In genomic region chr2:30463904-30464330, GRCm38 (mm10) we compare ENCODE assay signal across 8 mouse cellular contexts. TPM values are rescaled to one million over a fixed set of nuclear protein-coding genes. Genes with fewer than 3 reads are reported as not detected.
DNase-seq lines count a peak whose midpoint lies in the region; ATAC-seq and TF ChIP-seq lines count a peak whose summit lies in the region.

No protein-coding gene starts in this region.

- ATAC-seq in embryonic facial prominence, embryonic 12.5 days (ENCODE audit: insufficient number of reproducible peaks, insufficient read depth, low FRiP score, low TSS enrichment): peak; percentile 61
- ATAC-seq in heart, embryonic 12.5 days (ENCODE audit: insufficient number of reproducible peaks, low FRiP score): peak; percentile 88
- ATAC-seq in kidney, embryonic 15.5 days (replicated peaks; ENCODE audit: low FRiP score): peak; percentile 87
- peak; percentile 95 for ATAC-seq in neutrophil, adult 5-6 weeks (ENCODE audit: extremely low read depth, insufficient number of reproducible peaks, low FRiP score, poor library complexity, severe bottlenecking)

- no peaks in the 10 kb centered on the region for H3K9me3 ChIP-seq in embryonic facial prominence, embryonic 12.5 days
- H3K9me3 ChIP-seq in heart, embryonic 12.5 days (replicated peaks): peaks cover 4% of the 10 kb centered on the region
- H3K9me3 ChIP-seq in kidney, embryonic 15.5 days (replicated peaks): no peaks in the 10 kb centered on the region

- H3K9ac ChIP-seq in embryonic facial prominence, embryonic 12.5 days: no peak overlapping the region
- H3K9ac ChIP-seq in heart, embryonic 12.5 days: peak overlapping the region; percentile 48
- H3K9ac ChIP-seq in kidney, embryonic 15.5 days: peak overlapping the region; percentile 25

- H3K4me3 ChIP-seq in embryonic facial prominence, embryonic 12.5 days: peak overlapping the region; percentile 19
- H3K4me3 ChIP-seq in heart, embryonic 12.5 days: peak overlapping the region; percentile 36
- H3K4me3 ChIP-seq in kidney, embryonic 15.5 days (replicated peaks): peak overlapping the region; percentile 37
- peak overlapping the region; percentile 48 for H3K4me3 ChIP-seq in lung, adult 2 months (replicated peaks; ENCODE audit: extremely low read depth, low read depth, low read length)

- 5% methylated on average over 9 of the region's 9 CpGs for WGBS in embryonic facial prominence, embryonic 12.5 days
- 2% methylated on average over 9 of the region's 9 CpGs for WGBS in heart, embryonic 12.5 days
- WGBS in kidney, embryonic 15.5 days: 3% methylated on average over 9 of the region's 9 CpGs
- WGBS in lung, adult 2 months: under 1% methylated on average over 9 of the region's 9 CpGs

- peak overlapping the region; percentile 68 for H3K27ac ChIP-seq in embryonic facial prominence, embryonic 12.5 days
- H3K27ac ChIP-seq in heart, embryonic 12.5 days (ENCODE audit: poor library complexity, severe bottlenecking): peak overlapping the region; percentile 86
- H3K27ac ChIP-seq in kidney, embryonic 15.5 days: peak overlapping the region; percentile 92

- DNase-seq in CD8-positive naive resting alpha-beta T cell, adult 2 months (ENCODE audit: low read depth in 2 of 2, low spot score in 2 of 2): peak; percentile 70
- peak; percentile 75 for DNase-seq in adrenal gland, postnatal 10 days
- peak; percentile 68 for DNase-seq in lung, adult 2 months
- peak; percentile 70 to 73 for DNase-seq in urinary bladder, postnatal 36 days (ENCODE audit: low spot score in 2 of 2)

- peak overlapping the region; percentile 46 for H3K4me2 ChIP-seq in embryonic facial prominence, embryonic 12.5 days (replicated peaks)
- H3K4me2 ChIP-seq in heart, embryonic 12.5 days: peak overlapping the region; percentile 63
- peak overlapping the region; percentile 61 for H3K4me2 ChIP-seq in kidney, embryonic 15.5 days

- peaks cover 30% of the 10 kb centered on the region for H3K4me1 ChIP-seq in embryonic facial prominence, embryonic 12.5 days
- peaks cover 34% of the 10 kb centered on the region for H3K4me1 ChIP-seq in heart, embryonic 12.5 days (replicated peaks)
- H3K4me1 ChIP-seq in kidney, embryonic 15.5 days: peaks cover 44% of the 10 kb centered on the region
- H3K4me1 ChIP-seq in lung, adult 2 months (ENCODE audit: control insufficient read depth, insufficient read depth, low read length): peaks cover 15% of the 10 kb centered on the region

- peak; percentile 30; the same call in 1 of the 2 replicates for TF ChIP-seq POLR2A in lung, adult 2 months (IDR thresholded peaks at IDR 0.05; ENCODE audit: borderline replicate concordance, extremely low read depth, low read depth, low read length)

- peaks cover 4% of the 10 kb centered on the region; the same call in 1 of the 2 replicates for H3K36me3 ChIP-seq in embryonic facial prominence, embryonic 12.5 days
- H3K36me3 ChIP-seq in heart, embryonic 12.5 days: peaks cover 7% of the 10 kb centered on the region; the same call in 1 of the 2 replicates
- no peaks in the 10 kb centered on the region for H3K36me3 ChIP-seq in kidney, embryonic 15.5 days

- H3K27me3 ChIP-seq in embryonic facial prominence, embryonic 12.5 days: no peaks in the 10 kb centered on the region
- H3K27me3 ChIP-seq in heart, embryonic 12.5 days (replicated peaks): no peaks in the 10 kb centered on the region
- no peaks in the 10 kb centered on the region for H3K27me3 ChIP-seq in kidney, embryonic 15.5 days

- no peak for TF ChIP-seq CTCF in lung, adult 2 months (IDR thresholded peaks at IDR 0.05; ENCODE audit: insufficient read depth, low read length)

RNA-seq across cellular contexts. Expression of gene Ier5l, which starts 10.1 kb away (rescaled TPM):
- 1 to 10 TPM; 5.9 to 8.4 TPM for total RNA-seq in adrenal gland, postnatal 10 days (2021)
- polyA plus RNA-seq in embryonic facial prominence, embryonic 12.5 days (2016; fragmentation: Nextera tagmentation; extraction: Ambion mirVana): 4.2 and 4.5 TPM in 2 replicates
- 1.7 and 2.0 TPM in 2 replicates for polyA plus RNA-seq in heart, embryonic 12.5 days (2016; fragmentation: Nextera tagmentation; extraction: Ambion mirVana)
- 3.3 and 3.5 TPM in 2 replicates for polyA plus RNA-seq in kidney, embryonic 15.5 days (2015; fragmentation: Nextera tagmentation; extraction: Ambion mirVana)
- 12.6 and 22.5 TPM in 2 replicates for polyA plus RNA-seq in lung, adult 2 months (2012; rRNA removed)
- 0.23 and 0.25 TPM in 2 replicates for total RNA-seq in neutrophil, adult 5-6 weeks (2017)

RNA-seq across cellular contexts. Expression of gene Ptpa, which starts 48.1 kb away (rescaled TPM):
- 100 to 1,000 TPM; 152 to 170 TPM for total RNA-seq in adrenal gland, postnatal 10 days (2021)
- polyA plus RNA-seq in embryonic facial prominence, embryonic 12.5 days (2016; fragmentation: Nextera tagmentation; extraction: Ambion mirVana): 140 and 145 TPM in 2 replicates
- 107 and 115 TPM in 2 replicates for polyA plus RNA-seq in heart, embryonic 12.5 days (2016; fragmentation: Nextera tagmentation; extraction: Ambion mirVana)
- polyA plus RNA-seq in kidney, embryonic 15.5 days (2015; fragmentation: Nextera tagmentation; extraction: Ambion mirVana): 162 and 175 TPM in 2 replicates
- 131 and 136 TPM in 2 replicates for polyA plus RNA-seq in lung, adult 2 months (2012; rRNA removed)
- 37.4 and 47.8 TPM in 2 replicates for total RNA-seq in neutrophil, adult 5-6 weeks (2017)

RNA-seq across cellular contexts. Expression of gene Crat, which starts 48.3 kb away (rescaled TPM):
- 100 to 1,000 TPM; 317 to 355 TPM for total RNA-seq in adrenal gland, postnatal 10 days (2021)
- 23.8 and 26.9 TPM in 2 replicates for polyA plus RNA-seq in embryonic facial prominence, embryonic 12.5 days (2016; fragmentation: Nextera tagmentation; extraction: Ambion mirVana)
- polyA plus RNA-seq in heart, embryonic 12.5 days (2016; fragmentation: Nextera tagmentation; extraction: Ambion mirVana): 67.9 and 74.2 TPM in 2 replicates
- polyA plus RNA-seq in kidney, embryonic 15.5 days (2015; fragmentation: Nextera tagmentation; extraction: Ambion mirVana): 27.2 and 30.9 TPM in 2 replicates
- 89.2 and 103 TPM in 2 replicates for polyA plus RNA-seq in lung, adult 2 months (2012; rRNA removed)
- 15.3 and 16.2 TPM in 2 replicates for total RNA-seq in neutrophil, adult 5-6 weeks (2017)

Comparison
In these comparisons a context has a peak if more than half of its experiments do, and no peak if none do; other contexts are left out.
1. Peak in every context shown above with its lines: DNase-seq, ATAC-seq, H3K4me3 ChIP-seq and H3K27ac ChIP-seq.